Mouse (Mus musculus) embryonic fibroblast, embryonic 13.5 days (primary cell): Measurements from ENCODE around the gene Ccdc142. TPM values are rescaled to one million over a fixed set of nuclear protein-coding genes. Genes with fewer than 3 reads are reported as not detected.

Experiments
- H3K27ac ChIP-seq: 2 replicates; pipeline ENCODE4 v1.5.1; 2012; ENCODE audit warnings: low read length, control low read depth, inconsistent platforms; ENCODE audit not compliant: insufficient read depth
- H3K4me1 ChIP-seq: 2 replicates; pipeline ENCODE4 v1.6.1; 2011; ENCODE audit warnings: low read length; ENCODE audit not compliant: control insufficient read depth, insufficient read depth
- H3K4me3 ChIP-seq: 2 replicates; pipeline ENCODE4 v1.5.1; 2011; ENCODE audit warnings: mild to moderate bottlenecking, control low read depth, low read length; ENCODE audit not compliant: insufficient read depth
- CTCF ChIP-seq: IDR thresholded peaks from 2 replicates; pipeline ENCODE4 v1.5.1; 2011; ENCODE audit warnings: mild to moderate bottlenecking, control low read depth, low read length, moderate library complexity, borderline replicate concordance; ENCODE audit not compliant: insufficient read depth
- POLR2A ChIP-seq: IDR thresholded peaks from 2 replicates; pipeline ENCODE4 v1.6.1; 2011; ENCODE audit warnings: low read depth, mild to moderate bottlenecking, control low read depth, low read length, moderate library complexity
- polyA plus RNA-seq: library from polyadenylated mRNA; stranded (reverse); fragments of >200 nt; gene quantifications from 2 replicates; pipeline ENCODE4 v1.2.4, GENCODE M21; 2011; ENCODE audit warnings: low read depth; ENCODE audit not compliant: missing spikeins, insufficient read length

Gene Ccdc142
- polyA plus RNA-seq, 1 experiment: not detected

DNA sequence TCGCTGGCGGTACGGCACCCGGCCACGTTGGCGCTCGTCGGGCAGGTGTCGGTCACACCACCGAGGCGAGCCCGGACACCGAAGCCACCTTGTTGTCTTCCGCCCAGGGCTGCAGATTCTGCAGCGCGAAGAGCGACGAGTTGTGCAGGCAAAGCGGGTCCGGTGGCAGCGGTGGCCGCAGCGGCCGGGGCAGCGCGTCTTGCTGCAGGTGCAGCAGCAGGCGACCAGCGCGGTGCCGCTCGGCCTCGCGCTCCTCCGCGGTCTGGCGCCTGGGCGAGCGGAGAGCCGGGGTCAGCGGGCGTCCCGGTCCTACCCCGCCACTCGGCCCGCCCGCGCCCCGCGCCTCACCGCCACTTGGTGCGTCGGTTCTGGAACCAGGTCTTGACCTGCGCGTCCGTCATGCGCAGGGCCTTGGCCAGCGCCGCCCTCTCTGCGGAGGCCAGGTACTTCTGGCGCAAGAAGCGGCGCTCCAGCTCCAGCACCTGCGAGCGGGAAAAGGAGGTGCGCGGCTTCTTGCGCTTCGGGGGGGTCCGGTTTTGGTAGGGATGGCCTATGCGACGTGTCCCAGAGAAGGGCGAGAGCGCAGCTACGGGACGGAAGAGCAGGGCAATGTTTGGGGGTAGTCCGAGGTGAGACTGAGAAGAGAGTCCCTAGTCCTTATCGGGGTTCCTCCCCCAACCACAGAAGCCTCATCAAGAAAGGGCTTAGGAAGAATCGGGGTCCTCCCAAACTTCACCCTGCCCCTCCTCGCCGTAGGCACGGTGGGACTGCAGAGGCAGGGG, 32.5 kb upstream of the Ccdc142 start:
- no peak for TF ChIP-seq CTCF
- no peak for TF ChIP-seq POLR2A
- H3K27ac ChIP-seq: no peak overlapping the region
- H3K4me1 ChIP-seq: no peaks in the 10 kb centered on the region
- H3K4me3 ChIP-seq: no peak overlapping the region

DNA sequence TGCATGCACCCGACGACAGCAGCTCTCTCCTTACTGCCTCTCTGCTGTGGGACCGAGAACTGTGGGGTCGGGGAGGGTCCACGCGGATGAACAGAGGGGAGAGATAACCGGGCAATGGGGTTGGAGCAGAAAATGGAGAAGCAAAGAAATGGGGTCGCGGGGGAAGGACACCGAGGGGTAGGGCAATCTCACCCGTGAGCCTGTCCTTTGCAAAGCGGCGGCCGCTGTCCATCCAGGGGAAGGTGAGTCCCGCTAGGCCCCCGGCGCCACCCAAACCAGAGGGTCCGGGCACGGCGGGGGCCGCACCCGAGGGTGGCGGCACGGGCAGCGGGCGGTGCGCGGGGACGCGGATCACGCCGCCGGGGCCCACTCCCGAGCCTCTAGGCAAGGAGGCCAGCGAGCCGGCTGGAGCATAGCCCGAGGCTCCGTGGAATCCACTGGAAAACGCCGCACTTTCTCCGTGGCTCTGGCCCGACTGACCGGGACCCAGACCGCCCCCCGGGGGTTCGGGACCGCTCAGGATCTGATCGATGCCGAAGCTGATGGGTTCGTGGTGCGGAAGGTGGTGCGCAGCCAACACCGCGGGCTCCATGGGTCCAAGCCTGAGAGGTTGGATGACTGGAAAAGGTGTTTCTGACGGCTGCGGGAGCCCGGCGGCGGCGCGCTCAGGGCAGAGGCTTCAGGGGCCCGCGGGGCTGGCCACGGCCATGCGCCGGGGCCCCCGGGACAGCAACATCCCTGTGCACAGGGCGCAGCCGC, 31.7 kb upstream of the Ccdc142 start:
- TF ChIP-seq POLR2A (no peak), CTCF (no peak)
- Histone ChIP-seq H3K4me3 (no peak overlapping the region), H3K27ac (no peak overlapping the region), H3K4me1 (no peaks in the 10 kb centered on the region)

DNA sequence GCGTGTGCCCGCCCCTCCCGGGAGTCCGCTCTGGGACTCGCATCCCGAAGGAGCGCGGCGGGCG, 31.3 kb upstream of the Ccdc142 start, which contains the start of gene Tlx2:
Tlx2 (minus strand) TSS at position 47 of the 64 bp plus-strand sequence.
- Histone ChIP-seq H3K27ac (no peak within 1 kb of the TSS), H3K4me3 (no peak within 1 kb of the TSS), H3K4me1 (no peaks in the 10 kb centered on the region)
- TF ChIP-seq CTCF: no peak
- TF ChIP-seq POLR2A: no peak

DNA sequence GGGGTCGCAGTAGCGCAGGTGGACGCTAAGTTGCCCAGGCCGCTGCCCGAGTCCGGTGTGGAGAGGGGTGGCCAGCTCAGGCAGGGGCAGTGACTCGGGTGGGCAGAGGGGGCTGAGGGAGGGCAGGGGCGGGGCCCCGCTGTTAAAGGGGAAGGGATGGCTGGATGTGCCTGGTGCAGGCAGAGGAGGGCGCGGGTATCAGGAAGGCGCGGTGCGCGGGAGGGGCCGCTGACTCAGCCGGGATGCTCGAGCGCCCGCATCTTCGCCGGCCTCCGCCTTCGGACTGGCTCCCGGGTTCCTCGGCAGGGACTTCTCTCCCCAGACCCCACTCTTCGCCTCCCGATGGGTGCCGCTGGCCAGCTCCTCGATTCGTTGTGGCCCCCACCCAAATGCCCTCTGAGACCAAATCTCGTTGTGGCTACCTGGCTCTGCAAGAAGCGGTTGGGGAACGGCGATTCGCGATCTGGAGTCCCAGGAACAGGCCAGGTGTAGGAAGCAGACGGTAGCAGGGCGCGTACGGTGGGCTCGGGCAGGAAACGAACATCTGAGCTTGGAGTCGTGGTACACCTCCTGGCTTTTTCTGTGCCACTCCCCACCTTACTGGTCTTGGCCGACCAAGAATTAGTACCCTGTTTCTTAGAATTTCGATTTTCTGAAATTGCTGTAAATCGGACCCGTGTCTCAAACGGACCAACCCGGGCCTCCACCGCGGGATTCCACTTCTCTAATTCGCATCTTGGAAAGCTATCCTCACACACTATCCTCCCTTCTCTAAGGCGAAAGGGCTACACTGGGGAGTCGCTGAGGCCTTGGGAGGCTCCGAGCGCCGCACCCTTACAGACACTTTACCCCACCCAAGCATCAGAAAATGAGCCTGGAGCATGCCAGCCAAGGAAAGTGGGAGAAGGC, 30.8 kb upstream of the Ccdc142 start:
- Histone ChIP-seq H3K4me3 (no peak overlapping the region), H3K27ac (no peak overlapping the region), H3K4me1 (no peaks in the 10 kb centered on the region)
- TF ChIP-seq POLR2A (no peak), CTCF (no peak)

DNA sequence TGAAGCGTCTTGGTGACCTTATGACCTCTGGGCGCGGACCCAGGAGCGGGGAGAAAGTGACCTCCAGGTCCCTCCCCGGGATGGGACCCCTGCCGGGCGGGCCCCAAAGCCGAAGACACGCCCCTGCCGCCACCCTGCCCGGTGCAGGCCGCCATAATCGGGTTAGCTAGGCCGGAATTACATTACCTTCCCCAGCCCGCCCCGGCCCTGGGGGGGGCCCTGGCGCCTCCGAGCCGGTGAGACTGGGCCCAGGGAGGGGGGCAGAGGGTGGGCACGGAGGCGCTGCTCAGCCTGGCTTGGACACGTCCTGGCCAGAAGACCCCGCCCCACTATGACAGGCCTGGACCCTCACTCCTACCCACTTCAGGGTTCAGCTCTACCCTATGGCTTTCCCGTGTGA, 30.2 kb upstream of the Ccdc142 start:
- no peak for TF ChIP-seq POLR2A
- no peak for TF ChIP-seq CTCF
- H3K27ac ChIP-seq: no peak overlapping the region
- no peak overlapping the region for H3K4me3 ChIP-seq
- no peaks in the 10 kb centered on the region for H3K4me1 ChIP-seq

DNA sequence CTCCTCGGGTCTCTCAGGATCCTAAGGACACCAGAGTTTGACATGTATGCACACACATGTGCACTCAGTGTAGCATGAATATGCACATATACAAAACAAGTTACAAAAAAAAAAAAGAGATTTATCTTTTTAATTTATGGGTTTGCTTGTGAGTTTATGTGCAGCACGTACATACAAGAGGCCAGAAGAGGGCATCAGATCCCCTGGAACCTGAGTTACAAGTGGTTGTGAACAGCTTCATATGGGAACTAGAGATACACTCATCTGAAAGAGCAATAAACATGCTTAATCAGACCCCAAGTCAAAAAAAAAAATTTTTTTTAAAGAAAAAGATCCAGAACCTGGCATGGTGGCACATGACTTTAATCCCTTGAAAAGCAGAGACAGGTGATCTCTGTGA, 26.4 kb upstream of the Ccdc142 start:
- H3K4me3 ChIP-seq: no peak overlapping the region
- H3K4me1 ChIP-seq: no peaks in the 10 kb centered on the region
- TF ChIP-seq CTCF: no peak
- TF ChIP-seq POLR2A: no peak
- H3K27ac ChIP-seq: no peak overlapping the region

DNA sequence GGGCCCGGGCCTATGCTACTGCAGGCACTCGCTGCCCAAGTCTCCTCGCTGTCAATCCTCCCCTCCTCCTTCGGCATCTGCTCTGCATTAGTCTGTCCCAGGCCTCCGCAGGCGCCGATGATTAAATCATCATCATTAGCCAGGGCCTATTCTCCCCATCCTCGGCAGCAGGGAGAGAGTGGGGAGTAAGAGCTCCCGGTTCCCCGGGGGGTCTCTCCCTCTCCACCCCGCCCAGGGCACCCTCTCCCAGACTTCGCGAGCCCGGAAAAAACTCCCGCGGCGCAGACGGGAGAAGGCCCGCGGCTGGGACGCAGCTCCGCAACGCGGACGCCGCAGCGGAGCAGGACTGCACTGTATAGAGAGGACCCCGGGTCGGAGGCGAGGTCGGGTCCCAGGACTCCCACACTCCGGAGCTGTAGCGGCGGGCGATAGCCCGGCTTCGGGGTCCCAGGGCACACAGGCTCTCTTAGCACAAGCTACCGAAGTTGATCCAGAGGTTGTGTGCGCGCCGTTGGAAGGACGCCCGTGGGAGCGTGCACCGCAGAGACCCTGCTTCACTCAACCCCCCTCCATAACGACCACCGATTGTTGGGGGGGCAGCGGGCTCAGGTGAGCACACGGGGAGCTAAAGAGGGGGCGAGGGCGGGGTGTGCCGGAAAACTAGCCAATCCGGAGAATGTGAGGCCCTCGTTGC, 23.6 kb upstream of the Ccdc142 start, which contains the start of gene Pcgf1:
Pcgf1 (plus strand) TSS at position 240 of the 694 bp plus-strand sequence.
- TF ChIP-seq POLR2A (no peak; the same call in 1 of the 2 replicates), CTCF (no peak)
- H3K4me1 ChIP-seq: no peaks in the 10 kb centered on the region
- peak within 1 kb of the TSS; percentile 84 for H3K27ac ChIP-seq
- peak within 1 kb of the TSS; percentile 76 for H3K4me3 ChIP-seq

DNA sequence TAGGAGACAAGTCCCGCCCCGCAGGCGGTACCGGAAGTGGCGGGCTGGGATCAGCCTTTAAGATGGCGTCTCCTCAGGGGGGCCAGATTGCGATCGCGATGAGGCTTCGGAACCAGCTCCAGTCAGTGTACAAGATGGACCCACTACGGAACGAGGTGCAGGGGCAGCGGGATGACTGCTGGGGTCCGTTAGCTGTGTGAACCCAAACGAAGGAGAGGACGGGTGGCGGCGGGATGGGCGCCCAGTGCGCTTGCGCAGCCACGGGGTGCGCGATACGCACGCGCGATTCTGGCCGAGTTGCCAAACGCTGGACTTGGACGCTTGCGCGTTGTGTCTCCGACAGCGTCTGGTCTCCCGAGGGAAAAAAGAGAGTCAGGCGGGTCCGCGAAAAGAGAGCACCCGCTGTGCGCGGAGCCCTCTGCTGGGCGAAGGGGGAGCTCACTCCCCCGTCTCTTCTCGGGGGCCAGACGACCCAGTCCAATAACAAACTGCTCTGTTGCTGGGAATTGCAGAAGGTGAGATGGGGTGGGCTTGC, 23.0 kb upstream of the Ccdc142 start:
- Histone ChIP-seq H3K4me1 (no peaks in the 10 kb centered on the region), H3K4me3 (peak overlapping the region; percentile 76), H3K27ac (peak overlapping the region; percentile 84)
- TF ChIP-seq CTCF (no peak), POLR2A (peak; percentile 62)

DNA sequence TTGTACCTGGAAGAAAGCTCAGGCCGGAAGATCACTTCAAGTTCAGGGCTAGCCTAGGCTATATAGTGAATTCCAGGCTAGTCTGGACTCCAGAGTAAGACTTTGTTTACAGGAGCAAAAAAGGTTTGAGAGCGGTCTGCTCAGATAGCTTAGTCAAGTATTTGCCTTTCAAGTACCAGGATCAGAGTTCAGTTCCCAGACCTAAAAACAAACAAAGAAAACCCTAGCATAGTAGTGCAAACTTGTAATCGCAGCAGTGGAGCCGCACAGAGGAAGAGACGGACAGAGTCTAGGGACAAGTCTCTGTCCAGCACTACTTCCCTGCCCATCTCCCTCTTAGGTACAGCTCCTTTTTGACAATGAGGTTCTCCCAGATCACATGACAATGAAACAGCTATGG, 21.2 kb upstream of the Ccdc142 start:
- Histone ChIP-seq H3K4me1 (no peaks in the 10 kb centered on the region), H3K27ac (no peak overlapping the region), H3K4me3 (no peak overlapping the region)
- TF ChIP-seq POLR2A: no peak
- TF ChIP-seq CTCF: no peak
